Mouse (Mus musculus) hindbrain, embryonic 16.5 days (tissue): ENCODE data around the gene Gm15130. TPM values are rescaled to one million over a fixed set of nuclear protein-coding genes. Genes with fewer than 3 reads are reported as not detected.

Experiments used
- ATAC-seq: fragments of 200-750 bp; cut with Nextera tagmentation; 2 replicates; pipeline ENCODE4 v1.8.0; 2017; ENCODE audit warnings: moderate TSS enrichment, moderate library complexity
- H3K27ac ChIP-seq: fragments of 300-500 bp; sonication (generic); 2 replicates; pipeline ENCODE4 v1.5.1; 2014; ENCODE audit warnings: low read depth, mild to moderate bottlenecking, control low read depth, low read length, moderate library complexity
- H3K27me3 ChIP-seq: fragments of 300-500 bp; sonication (generic); replicated peaks from 2 replicates; pipeline ENCODE4 v1.6.1; 2014; ENCODE audit warnings: low read length; ENCODE audit not compliant: control insufficient read depth, insufficient read depth
- H3K36me3 ChIP-seq: fragments of 300-500 bp; sonication (generic); 2 replicates; pipeline ENCODE4 v1.6.1; 2014; ENCODE audit warnings: mild to moderate bottlenecking, low read length, moderate library complexity, mixed read lengths; ENCODE audit not compliant: control insufficient read depth, insufficient read depth
- H3K4me1 ChIP-seq: fragments of 300-500 bp; sonication (generic); 2 replicates; pipeline ENCODE4 v1.6.1; 2014; ENCODE audit warnings: low read depth, low read length; ENCODE audit not compliant: control insufficient read depth, insufficient read depth
- H3K4me2 ChIP-seq: fragments of 300-500 bp; sonication (generic); 2 replicates; pipeline ENCODE4 v1.6.1; 2014; ENCODE audit warnings: mild to moderate bottlenecking, low read length, control low read depth, moderate library complexity
- H3K4me3 ChIP-seq: fragments of 300-500 bp; sonication (generic); 2 replicates; pipeline ENCODE4 v1.5.1; 2014; ENCODE audit warnings: mild to moderate bottlenecking, low read length, control low read depth, moderate library complexity
- H3K9ac ChIP-seq: fragments of 300-500 bp; sonication (generic); 2 replicates; pipeline ENCODE4 v1.6.1; 2014; ENCODE audit warnings: low read depth, mild to moderate bottlenecking, control low read depth, low read length, moderate library complexity
- H3K9me3 ChIP-seq: fragments of 300-500 bp; sonication (generic); 2 replicates; pipeline ENCODE4 v1.6.1; 2014; ENCODE audit warnings: mild to moderate bottlenecking, low read length, moderate library complexity; ENCODE audit not compliant: control insufficient read depth
- WGBS: fragments of 180-500 bp; shearing (Covaris S2); extraction: QIAGEN DNeasy Blood & Tissue Kit; methylation state at CpG from one replicate; pipeline ENCODE4 v1.1.7; 2014; 5-methylcytosine and 5-hydroxymethylcytosine counted together
- polyA plus RNA-seq: library from polyadenylated mRNA; unstranded; fragments of >200 nt; fragmentation: Nextera tagmentation; extraction: Ambion mirVana; gene quantifications from 2 replicates; pipeline ENCODE4 v1.2.1, GENCODE M21; 2015

Gm15130 gene
- polyA plus RNA-seq: not detected in 2 replicates

DNA sequence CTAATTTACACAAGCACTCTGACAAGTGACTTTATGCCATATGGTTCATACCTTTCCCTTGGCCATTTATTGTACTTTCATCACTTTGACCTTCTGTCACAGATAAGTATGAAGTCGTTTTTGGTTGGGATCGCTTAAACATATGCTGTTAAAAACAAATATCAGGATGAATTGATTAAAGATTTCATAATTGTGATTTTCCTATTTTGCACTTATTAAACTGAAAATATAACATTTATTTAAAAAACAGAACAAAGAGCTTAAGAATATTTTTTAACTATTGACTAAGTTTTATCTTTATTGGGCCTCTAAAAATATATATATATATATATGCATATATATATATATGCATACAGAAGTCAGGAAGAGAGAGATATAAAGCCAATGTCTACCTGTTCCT, at the start of gene Gm15130:
TSS of gene Gm15130 (minus strand) at position 101 of the 400 bp plus-strand sequence.
- H3K9ac ChIP-seq: no peak within 1 kb of the TSS
- H3K36me3 ChIP-seq: no peaks in the 10 kb centered on the region
- no peaks in the 10 kb centered on the region for H3K27me3 ChIP-seq
- WGBS: 75% methylated on average over 2 of the region's 2 CpGs
- H3K27ac ChIP-seq: no peak within 1 kb of the TSS
- no peak within 1 kb of the TSS for H3K4me3 ChIP-seq
- H3K4me1 ChIP-seq: no peaks in the 10 kb centered on the region
- no peak for ATAC-seq
- no peaks in the 10 kb centered on the region for H3K9me3 ChIP-seq
- H3K4me2 ChIP-seq: no peak within 1 kb of the TSS

DNA sequence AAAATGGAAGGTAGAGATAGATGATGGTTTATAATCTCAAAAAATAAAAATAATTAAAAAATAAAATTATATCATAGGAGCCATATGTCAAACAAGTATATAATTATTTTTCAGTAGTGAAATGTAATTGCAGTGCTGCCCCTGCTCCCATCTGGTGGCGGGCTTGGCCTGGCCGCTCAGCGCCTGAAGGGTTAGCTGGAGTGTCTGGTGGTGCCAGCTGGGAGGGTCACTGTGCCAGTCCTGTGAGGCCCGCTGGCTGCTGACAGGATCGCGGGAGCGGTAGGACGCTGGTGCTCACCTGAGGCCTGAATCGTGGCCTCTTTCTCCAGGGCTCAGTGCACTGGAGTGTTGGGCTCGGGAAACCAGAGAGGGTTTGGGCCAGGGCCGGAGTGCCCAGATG, 29.3 kb upstream of the Gm15130 start:
- Histone ChIP-seq H3K9me3 (no peaks in the 10 kb centered on the region), H3K4me3 (no peak overlapping the region), H3K36me3 (no peaks in the 10 kb centered on the region), H3K4me2 (no peak overlapping the region), H3K9ac (no peak overlapping the region), H3K4me1 (no peaks in the 10 kb centered on the region), H3K27me3 (no peaks in the 10 kb centered on the region), H3K27ac (no peak overlapping the region)
- 95% methylated on average over 11 of the region's 11 CpGs for WGBS
- no peak for ATAC-seq

DNA sequence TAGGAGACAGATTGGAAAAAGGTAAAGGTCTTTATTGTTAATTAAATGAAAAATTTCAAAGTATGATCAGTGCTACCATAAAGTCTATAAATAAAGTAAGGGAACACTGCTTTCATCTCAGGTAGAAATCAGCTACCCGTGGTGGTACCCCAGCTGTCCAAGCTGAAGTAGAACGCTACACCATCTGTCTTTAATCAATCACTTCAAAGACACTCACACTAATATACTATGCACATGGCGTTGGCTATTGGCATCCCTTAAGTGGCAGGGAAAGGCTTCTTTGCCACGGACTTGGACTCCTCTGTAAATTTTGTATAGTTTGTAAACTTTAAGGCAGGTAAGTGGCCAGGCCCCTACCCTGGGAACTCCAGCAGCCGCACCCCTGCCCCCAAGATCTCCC, 17.0 kb downstream of the Gm15130 start:
- H3K4me1 ChIP-seq: no peaks in the 10 kb centered on the region
- no peak overlapping the region for H3K4me2 ChIP-seq
- H3K9me3 ChIP-seq: no peaks in the 10 kb centered on the region
- WGBS: 76% methylated on average over 5 of the region's 5 CpGs
- H3K36me3 ChIP-seq: no peaks in the 10 kb centered on the region
- no peak overlapping the region for H3K9ac ChIP-seq
- no peak overlapping the region for H3K4me3 ChIP-seq
- peak; percentile 45; the same call in 1 of the 2 replicates for ATAC-seq
- no peaks in the 10 kb centered on the region for H3K27me3 ChIP-seq
- H3K27ac ChIP-seq: no peak overlapping the region

DNA sequence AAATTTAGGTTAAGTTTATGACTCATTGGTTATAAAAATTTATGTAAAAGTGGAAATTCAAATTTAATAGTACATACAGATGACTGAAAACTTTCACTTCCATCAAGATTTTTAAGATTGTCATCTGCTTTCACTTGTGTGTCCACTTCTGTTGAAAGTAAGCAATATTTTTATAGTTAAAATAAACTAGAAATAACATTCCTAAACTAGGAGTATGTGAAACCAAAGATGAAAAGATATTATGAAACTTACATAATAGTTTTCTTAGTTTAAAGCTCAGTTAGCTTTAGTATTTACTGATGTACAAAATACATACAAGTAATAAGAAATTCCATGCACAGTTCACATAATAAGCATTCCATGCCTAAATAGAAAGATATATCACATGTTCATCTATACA, 46.9 kb downstream of the Gm15130 start, which contains the start of gene Gm13941:
TSS of gene Gm13941 (minus strand) at position 101 of the 400 bp plus-strand sequence.
- Histone ChIP-seq H3K27me3 (no peaks in the 10 kb centered on the region), H3K27ac (no peak within 1 kb of the TSS), H3K36me3 (no peaks in the 10 kb centered on the region), H3K9me3 (no peaks in the 10 kb centered on the region), H3K9ac (no peak within 1 kb of the TSS), H3K4me1 (no peaks in the 10 kb centered on the region), H3K4me3 (no peak within 1 kb of the TSS), H3K4me2 (no peak within 1 kb of the TSS)
- ATAC-seq: no peak

Other genes with a start within 250 kb of the Gm15130 start
- 0.98 and 1.1 TPM in 2 replicates for gene Ano3, start 202.0 kb downstream of the Gm15130 start, polyA plus RNA-seq
- not detected in 2 replicates for gene Gm13941, start 47.0 kb downstream of the Gm15130 start, polyA plus RNA-seq
- gene 4930430A15Rik, start 76.7 kb upstream of the Gm15130 start, polyA plus RNA-seq: not detected in 2 replicates
- not detected in 2 replicates for gene Olfr1275, start 82.3 kb upstream of the Gm15130 start, polyA plus RNA-seq
- gene Olfr1276, start 101.6 kb upstream of the Gm15130 start, polyA plus RNA-seq: not detected in 2 replicates
- not detected in 2 replicates for gene Olfr1277, start 121.2 kb upstream of the Gm15130 start, polyA plus RNA-seq
- gene Olfr1278, start 137.2 kb upstream of the Gm15130 start, polyA plus RNA-seq: not detected in 2 replicates
- gene Olfr1279, start 147.7 kb upstream of the Gm15130 start, polyA plus RNA-seq: not detected in 2 replicates
- not detected in 2 replicates for gene Olfr1280, start 161.1 kb upstream of the Gm15130 start, polyA plus RNA-seq
- gene Olfr1281, start 173.6 kb upstream of the Gm15130 start, polyA plus RNA-seq: not detected in 2 replicates
- not detected in 2 replicates for gene Olfr1282, start 183.1 kb upstream of the Gm15130 start, polyA plus RNA-seq
- not detected in 2 replicates for gene Olfr1283, start 213.9 kb upstream of the Gm15130 start, polyA plus RNA-seq
- not detected in 2 replicates for gene Olfr1284, start 222.6 kb upstream of the Gm15130 start, polyA plus RNA-seq